Mouse (Mus musculus) cerebellum, adult 18-20 months (tissue): Measurements from ENCODE around the gene Selenow.

ENCODE experiments used
- DNase-seq, 2 experiments: peaks; one replicate each; pipeline ENCODE4 v3.0.0; 2021

Gene Selenow

GRCm38 (mm10) chr7:15922220-15922773 is at the start of gene Selenow:
Selenow (minus strand) TSS chr7:15922402.
- peak; percentile 91 to 92 for DNase-seq

DNA sequence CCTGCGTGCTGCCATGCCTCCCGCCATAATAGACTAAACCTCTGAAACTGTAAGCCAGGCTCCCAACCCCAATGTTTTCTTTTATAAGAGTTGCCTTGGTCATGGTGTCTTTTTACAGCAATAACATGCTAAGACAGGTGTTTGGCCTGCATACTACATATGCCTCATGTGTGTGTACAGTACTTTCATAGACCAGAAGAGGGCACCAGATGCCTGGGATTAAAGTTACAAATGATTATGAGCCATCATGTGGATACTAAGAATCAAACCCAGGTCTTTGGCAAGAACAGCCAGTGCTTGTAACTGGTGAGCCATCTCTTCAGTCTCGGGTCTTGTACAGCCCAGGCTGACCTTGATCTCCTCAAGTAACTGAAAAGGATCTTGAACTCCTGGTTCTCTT is 47.5 kb upstream of the Selenow start:
- no peak for DNase-seq

GRCm38 (mm10) chr7:15968322-15968721 is 46.1 kb upstream of the Selenow start:
- DNase-seq = no peak

DNA sequence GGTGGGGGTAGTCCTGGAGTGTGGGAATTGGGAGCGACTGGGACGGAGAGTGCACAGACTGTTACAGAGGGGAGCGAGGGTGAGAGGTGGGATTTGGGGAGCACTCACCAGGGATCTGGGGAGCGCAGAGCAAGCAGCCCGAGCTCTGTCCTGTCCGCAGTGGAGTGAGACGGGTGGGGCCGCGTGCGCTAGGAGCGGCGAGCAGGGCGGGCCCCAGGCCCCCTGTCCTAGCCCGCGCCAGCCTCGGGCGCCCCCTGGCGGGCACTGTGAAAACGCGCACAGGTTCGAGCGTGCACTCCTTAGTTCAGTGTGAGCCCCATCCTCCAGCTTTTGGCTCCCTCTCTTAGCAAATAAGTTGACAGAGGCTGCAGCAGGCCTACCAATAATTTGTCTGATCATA is 45.1 kb upstream of the Selenow start, which contains the start of gene Ehd2:
TSS of gene Ehd2 (minus strand) at position 256 of the 400 bp plus-strand sequence.
- peak; percentile 73 to 86 for DNase-seq

GRCm38 (mm10) chr7:15966489-15966888 is 44.3 kb upstream of the Selenow start:
- no peak for DNase-seq

- DNase-seq = no peak
These were observed 41.8 kb upstream of the Selenow start for GRCm38 (mm10) chr7:15963798-15964652.

DNA sequence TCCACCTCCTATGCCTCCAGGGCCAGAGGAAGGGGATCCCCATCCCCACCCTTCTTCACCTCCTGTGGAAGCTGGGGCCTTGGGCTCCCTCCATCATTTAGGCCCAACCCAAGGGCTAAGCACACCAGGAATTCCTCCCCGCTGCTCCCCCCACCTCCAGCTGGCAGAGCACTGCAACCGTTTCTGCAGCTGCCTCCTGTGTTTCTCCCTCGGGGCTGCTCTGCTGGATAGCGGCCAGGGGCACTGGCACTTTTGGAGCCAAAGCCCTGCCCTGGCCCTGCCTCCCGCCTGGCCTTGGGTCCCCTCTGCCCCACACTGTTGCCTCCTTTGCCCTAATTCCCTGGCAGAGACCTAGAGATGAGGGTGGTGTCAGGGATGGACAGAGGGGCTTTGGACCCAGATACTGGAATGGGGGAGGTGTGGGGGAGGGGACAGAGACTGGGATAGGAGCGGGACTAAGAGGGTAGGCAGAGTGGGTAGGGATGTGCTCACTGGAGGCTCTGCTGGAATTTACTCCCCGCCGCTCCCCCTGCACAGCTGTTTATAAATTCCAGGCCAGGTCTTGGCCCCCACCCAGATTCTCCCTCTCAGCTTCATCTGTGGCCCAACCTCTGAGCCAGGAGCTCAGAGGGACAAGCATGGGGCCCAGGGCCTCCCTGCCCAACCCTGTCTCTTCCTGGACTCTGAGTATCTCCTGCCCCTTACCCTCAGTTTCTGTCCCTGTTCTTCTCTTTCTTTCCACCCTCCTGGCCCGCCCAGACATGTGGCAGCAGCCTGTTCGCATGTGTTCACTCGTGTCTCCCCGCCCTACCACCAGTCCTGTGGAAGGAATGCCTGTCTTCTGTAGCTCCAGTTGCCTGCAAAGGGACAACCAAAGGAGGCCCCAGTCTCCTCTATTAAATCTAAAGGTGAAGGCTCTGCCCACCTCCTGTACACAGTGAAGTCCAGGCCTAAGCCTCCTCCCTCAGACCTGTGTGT is 40.4 kb upstream of the Selenow start:
- no peak for DNase-seq

DNA sequence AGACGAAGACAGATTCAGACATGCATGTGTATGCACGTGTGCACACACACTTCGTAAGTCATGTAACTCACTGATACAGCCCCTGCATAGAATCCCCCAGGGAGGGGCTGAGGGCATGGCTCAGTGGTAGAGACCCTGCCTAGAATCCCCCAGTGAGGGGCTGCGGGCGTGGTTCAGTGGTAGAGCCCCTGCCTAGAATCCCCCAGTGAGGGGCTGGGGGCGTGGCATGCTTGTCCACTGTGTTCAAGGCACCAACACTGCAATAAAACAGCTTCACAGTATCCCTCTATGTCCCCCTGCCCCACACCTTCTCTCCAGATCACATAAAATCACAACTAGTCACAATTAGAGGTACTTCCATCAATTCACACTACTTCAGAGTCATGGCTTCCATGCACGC is 39.6 kb upstream of the Selenow start:
- DNase-seq = no peak

DNA sequence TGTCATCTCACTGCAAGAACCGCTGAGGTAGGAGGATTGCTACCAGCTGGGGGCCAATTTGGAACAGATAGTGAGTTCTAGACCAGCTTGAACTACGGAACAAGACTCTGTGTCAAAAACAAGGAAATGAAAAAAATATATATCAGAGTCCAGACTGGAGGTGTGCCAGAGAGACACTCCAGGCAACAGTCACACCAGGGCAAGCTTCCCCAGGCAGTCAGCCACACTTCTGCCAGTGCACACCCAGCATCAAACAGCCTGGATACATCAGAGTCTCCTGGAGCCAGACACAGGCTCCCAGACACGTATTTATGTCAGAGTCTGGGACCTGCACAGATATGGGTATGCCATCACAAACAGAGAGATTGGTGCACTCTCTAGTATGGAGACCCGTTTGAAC is 39.0 kb upstream of the Selenow start:
- no peak for DNase-seq

GRCm38 (mm10) chr7:15960691-15961090 is 38.5 kb upstream of the Selenow start:
- no peak for DNase-seq

DNA sequence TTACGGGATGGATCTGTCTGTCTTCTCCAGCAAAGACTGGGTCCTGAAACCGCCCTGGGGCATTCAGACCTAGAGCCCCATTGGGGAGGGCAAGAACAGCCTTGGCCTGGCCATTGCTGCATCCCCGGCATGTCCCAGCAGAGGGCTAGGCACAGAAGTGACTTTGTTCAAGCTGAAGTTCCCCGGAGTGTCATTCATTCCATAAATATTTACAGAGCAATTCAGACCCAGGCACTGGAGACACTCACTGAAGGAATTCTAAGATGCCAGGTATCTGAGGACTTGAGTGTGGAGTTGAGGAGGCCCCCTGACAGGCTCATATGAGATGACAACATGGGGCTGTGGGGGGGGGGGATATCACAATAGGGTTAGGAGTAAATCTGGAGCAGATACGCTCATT is 33.9 kb upstream of the Selenow start:
- DNase-seq = no peak

DNA sequence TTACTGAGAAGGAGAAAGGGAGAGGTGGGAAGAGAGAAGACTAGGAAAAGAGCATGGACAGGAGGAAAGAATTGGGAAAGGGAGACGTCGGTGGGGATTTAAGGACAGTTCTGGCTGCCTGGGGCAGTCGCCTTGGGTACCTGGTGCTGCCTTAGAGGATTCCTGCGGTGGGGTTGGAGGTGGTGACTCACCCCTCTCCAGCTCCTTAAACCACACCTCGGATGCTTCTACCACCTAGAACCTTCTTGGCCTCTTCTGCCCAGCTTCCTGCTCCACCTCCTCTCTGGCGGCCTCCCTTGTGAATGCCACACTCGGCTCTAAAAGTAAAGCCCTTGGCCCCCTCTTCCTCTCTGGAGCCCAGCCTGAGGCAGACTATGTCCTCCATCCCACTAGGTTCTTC is 33.3 kb upstream of the Selenow start:
- no peak for DNase-seq

- DNase-seq = no peak
These were observed 32.8 kb upstream of the Selenow start for GRCm38 (mm10) chr7:15954978-15955443.

DNA sequence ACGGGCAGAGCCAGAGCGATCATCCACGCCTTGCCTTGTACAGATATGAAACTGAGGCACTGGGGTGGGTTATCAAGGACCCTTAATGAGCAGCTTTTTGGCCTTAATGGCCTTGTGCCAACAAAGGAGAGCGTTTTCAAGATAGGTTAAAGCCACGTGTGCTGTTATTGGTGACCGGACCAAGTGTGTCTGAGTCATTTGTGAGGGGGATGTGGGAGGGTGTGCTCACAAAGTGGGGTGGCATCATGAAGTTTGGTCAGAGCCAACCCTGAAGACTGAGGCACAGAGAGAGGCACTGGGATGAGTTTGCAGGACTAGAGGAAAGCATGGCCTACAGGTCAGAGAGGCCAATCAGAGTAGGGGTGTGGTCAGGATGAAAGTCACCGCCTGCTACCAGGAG is 32.2 kb upstream of the Selenow start:
- no peak for DNase-seq

DNA sequence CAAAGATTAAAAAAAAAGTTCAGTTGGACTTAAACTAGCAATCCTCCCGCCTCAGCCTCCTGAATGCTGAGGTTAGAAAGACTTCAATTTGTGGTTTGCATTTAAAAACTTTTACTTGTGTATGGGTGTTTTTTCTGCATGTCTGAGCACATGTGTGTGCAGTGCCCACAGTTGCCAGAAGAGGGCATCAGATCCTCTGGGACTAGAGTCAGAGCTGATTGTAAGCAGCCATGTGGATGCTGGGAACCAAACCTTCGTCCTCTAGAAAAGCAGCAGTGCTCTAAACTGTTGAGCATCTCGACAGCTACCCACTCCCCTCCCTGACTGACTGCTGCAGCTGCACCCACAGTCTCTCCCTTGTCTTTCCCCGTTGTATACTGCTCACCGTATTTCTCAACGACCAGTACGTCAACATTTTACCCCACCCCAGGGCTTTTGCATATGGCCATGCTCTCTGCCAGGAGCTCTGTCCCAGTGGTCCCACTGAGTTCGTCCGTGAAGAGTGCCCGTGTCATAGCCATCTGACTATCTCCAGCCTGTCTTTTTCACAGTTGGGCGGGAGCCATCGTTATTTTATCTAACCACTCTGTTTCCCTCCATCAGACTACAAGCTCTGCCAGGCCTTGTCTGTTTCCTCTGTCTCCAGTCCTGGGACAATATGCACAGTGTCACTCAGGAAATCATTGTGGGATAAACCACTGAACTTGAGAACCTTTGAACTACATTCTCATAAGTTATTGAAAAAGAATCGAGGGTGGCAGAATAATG is 31.3 kb upstream of the Selenow start:
- no peak for DNase-seq

GRCm38 (mm10) chr7:15952416-15952815 is 30.2 kb upstream of the Selenow start:
- no peak for DNase-seq

DNA sequence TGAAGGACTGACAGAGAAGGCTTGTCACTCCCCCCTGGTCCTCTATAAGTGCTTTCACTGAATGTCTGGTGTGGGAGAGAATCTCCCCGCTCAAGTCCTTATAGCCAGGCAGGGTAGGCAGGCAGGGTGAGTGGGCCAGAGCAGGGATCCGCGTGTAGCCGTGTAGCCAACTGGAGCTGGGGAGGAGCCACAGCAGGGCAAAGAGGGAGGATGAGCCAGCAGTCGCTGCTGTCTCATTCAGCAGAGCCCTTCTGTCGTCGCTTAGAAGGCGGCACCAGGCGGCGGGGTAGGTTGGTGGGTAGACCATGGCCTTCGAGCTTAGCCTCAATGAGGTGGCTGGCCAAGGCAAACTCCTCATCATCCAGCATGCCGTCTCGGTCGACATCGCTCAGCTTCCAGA is 27.8 kb upstream of the Selenow start:
- no peak for DNase-seq

DNA sequence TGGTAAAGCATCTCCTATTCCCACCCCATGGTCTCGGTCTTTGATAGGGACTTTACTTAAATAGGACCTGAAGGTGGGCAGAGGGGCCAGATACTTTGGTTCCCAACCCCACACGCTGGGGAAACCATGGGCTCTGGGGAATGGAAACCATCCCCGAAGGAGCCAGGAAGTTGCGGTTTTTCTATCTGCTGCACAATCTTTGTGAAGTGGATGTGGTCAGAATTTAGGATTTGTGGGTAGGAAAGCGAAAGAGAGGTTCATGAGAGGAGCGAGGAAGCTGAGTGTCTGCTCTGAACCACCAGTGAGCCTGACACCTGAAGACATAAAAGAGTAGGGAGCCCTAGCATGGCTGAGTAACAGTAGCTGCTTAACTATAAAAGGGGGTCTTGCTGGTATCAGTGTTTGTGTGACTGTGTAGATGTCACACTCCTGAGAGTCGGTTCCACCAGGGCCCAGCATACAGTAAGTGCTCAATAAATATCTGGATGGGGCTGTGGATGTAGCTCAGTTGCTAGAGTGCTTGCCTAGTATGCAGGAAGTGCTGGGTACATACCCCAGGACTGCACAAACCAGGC is 27.1 kb upstream of the Selenow start:
- no peak for DNase-seq

- DNase-seq = peak; percentile 84 to 90
These were observed 26.3 kb upstream of the Selenow start for GRCm38 (mm10) chr7:15948381-15948941.

GRCm38 (mm10) chr7:15947653-15948260 is 25.6 kb upstream of the Selenow start:
- DNase-seq = no peak
